Mouse (Mus musculus): ENCODE data around the gene Mmrn2.

DNA sequence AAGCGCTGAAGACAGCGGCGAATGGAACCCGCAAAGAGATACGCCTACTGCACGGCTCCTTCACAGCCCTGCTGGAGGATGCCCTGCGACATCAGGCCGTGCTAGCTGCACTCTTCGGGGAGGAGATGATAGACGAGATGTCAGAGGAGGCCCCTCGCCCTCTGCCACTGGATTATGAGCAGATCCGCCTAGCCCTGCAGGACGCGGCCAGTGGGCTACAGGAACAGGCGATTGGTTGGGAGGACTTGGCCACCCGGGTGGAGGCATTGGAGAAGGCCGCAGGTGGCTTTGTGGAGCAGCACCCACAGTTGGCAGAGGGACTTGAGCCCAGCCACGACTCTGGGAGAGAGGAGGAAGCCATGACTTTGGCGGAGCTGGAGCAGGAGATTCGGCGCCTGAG lies 23.6 kb downstream of the Mmrn2 start:
- no peak for TF ChIP-seq ZC3H11A (IDR thresholded peaks at IDR 0.05; ENCODE audit: low read depth, low read length)
- no peak for TF ChIP-seq CTCF (IDR thresholded peaks at IDR 0.05 in 2 of 3, conservative IDR thresholded peaks at IDR 0.05 in 1 of 3; ENCODE audit: control insufficient read depth in 1 of 3, insufficient read depth in 1 of 3, low read depth in 2 of 3, low read length in 3 of 3, poor library complexity in 1 of 3, severe bottlenecking in 1 of 3)
- no peak for TF ChIP-seq EP300 (IDR thresholded peaks at IDR 0.05; ENCODE audit: low read depth in 1 of 2, low read length in 2 of 2)
- no peak for TF ChIP-seq POLR2A (IDR thresholded peaks at IDR 0.05; ENCODE audit: control insufficient read depth in 1 of 2, insufficient read depth in 1 of 2, low read depth in 1 of 2, low read length in 2 of 2, poor library complexity in 1 of 2)
- no peak for TF ChIP-seq MAX (IDR thresholded peaks at IDR 0.05; ENCODE audit: low read length)
